In genomic region chr1:74392446-74392994, GRCm38 (mm10) we compare ENCODE assay signal across 8 mouse cellular contexts. TPM values are rescaled to one million over a fixed set of nuclear protein-coding genes. Genes with fewer than 3 reads are reported as not detected.
DNase-seq lines count a peak whose midpoint lies in the region; ATAC-seq and TF ChIP-seq lines count a peak whose summit lies in the region.

No protein-coding gene starts in this region.

- TF ChIP-seq CTCF in testis, adult 2 months (IDR thresholded peaks at IDR 0.05; ENCODE audit: control insufficient read depth, insufficient read depth, insufficient replicate concordance, low read depth, low read length): no peak

- H3K4me1 ChIP-seq in testis, adult 2 months (ENCODE audit: control insufficient read depth, insufficient read depth, low read length): peaks cover 29% of the 10 kb centered on the region
- H3K4me1 ChIP-seq in forebrain, embryonic 13.5 days: peaks cover 32% of the 10 kb centered on the region
- H3K4me1 ChIP-seq in kidney, embryonic 14.5 days (ENCODE audit: control insufficient read depth, insufficient read depth, low read length): peaks cover 27% of the 10 kb centered on the region

- H3K9me3 ChIP-seq in forebrain, embryonic 13.5 days (replicated peaks): no peaks in the 10 kb centered on the region
- H3K9me3 ChIP-seq in kidney, embryonic 14.5 days (ENCODE audit: control insufficient read depth, low read length): no peaks in the 10 kb centered on the region

- H3K4me3 ChIP-seq in testis, adult 2 months (ENCODE audit: control insufficient read depth, low read depth, low read length): peak overlapping the region; percentile 89
- H3K4me3 ChIP-seq in forebrain, embryonic 13.5 days: peak overlapping the region; percentile 96
- H3K4me3 ChIP-seq in kidney, embryonic 14.5 days (ENCODE audit: low read length): peak overlapping the region; percentile 94
- H3K4me3 ChIP-seq in macrophage (ENCODE audit: inconsistent target): peak overlapping the region; percentile 58

- no peaks in the 10 kb centered on the region for H3K36me3 ChIP-seq in testis, adult 2 months (ENCODE audit: control insufficient read depth, insufficient read depth, low read length)
- peaks cover 18% of the 10 kb centered on the region for H3K36me3 ChIP-seq in forebrain, embryonic 13.5 days (ENCODE audit: poor library complexity, severe bottlenecking)
- peaks cover 21% of the 10 kb centered on the region for H3K36me3 ChIP-seq in kidney, embryonic 14.5 days (ENCODE audit: control insufficient read depth, insufficient read depth, low read length)
- peaks cover 14% of the 10 kb centered on the region for H3K36me3 ChIP-seq in macrophage (ENCODE audit: inconsistent target)

- peak overlapping the region; percentile 50 for H3K27ac ChIP-seq in testis, adult 2 months (ENCODE audit: control insufficient read depth, insufficient read depth, low read depth, low read length)
- peak overlapping the region; percentile 85 for H3K27ac ChIP-seq in forebrain, embryonic 13.5 days
- peak overlapping the region; percentile 99 for H3K27ac ChIP-seq in kidney, embryonic 14.5 days (ENCODE audit: low read depth, low read length)
- H3K27ac ChIP-seq in macrophage: peak overlapping the region; percentile 81

- peaks cover 33% of the 10 kb centered on the region for H3K79me2 ChIP-seq in macrophage (ENCODE audit: inconsistent target)

- no peak for DNase-seq in testis, postnatal 14 days (ENCODE audit: low spot score)
- DNase-seq in layer of hippocampus, postnatal 14 days (ENCODE audit: low spot score in 2 of 2): no peak
- DNase-seq in thymus, postnatal 10 days (ENCODE audit: low spot score in 2 of 2): no peak

- ATAC-seq in forebrain, embryonic 13.5 days: peak; percentile 28
- ATAC-seq in kidney, embryonic 14.5 days (ENCODE audit: low FRiP score, low TSS enrichment): peak; percentile 21
- no peak for ATAC-seq in inflammation-experienced regulatory T-cells, adult 6 months

- 2% methylated on average over 16 of the region's 16 CpGs for WGBS in forebrain, embryonic 13.5 days
- 3% methylated on average over 16 of the region's 16 CpGs for WGBS in kidney, embryonic 14.5 days
- 3% methylated on average over 15 of the region's 16 CpGs for WGBS in macrophage (ENCODE audit: missing documents)

- no peak for TF ChIP-seq POLR2A in testis, adult 2 months (IDR thresholded peaks at IDR 0.05; ENCODE audit: control insufficient read depth, low read depth, low read length)

- H3K9ac ChIP-seq in forebrain, embryonic 13.5 days: peak overlapping the region; percentile 86
- H3K9ac ChIP-seq in kidney, embryonic 14.5 days (ENCODE audit: low read depth, low read length): peak overlapping the region; percentile 99

- peak overlapping the region; percentile 95 for H3K4me2 ChIP-seq in forebrain, embryonic 13.5 days
- peak overlapping the region; percentile 99 for H3K4me2 ChIP-seq in kidney, embryonic 14.5 days (replicated peaks; ENCODE audit: low read depth, low read length)

- no peaks in the 10 kb centered on the region for H3K27me3 ChIP-seq in testis, adult 2 months (ENCODE audit: control insufficient read depth, insufficient read depth, low read length)
- H3K27me3 ChIP-seq in forebrain, embryonic 13.5 days: peaks cover 15% of the 10 kb centered on the region; the same call in 1 of the 2 replicates
- no peaks in the 10 kb centered on the region for H3K27me3 ChIP-seq in kidney, embryonic 14.5 days (ENCODE audit: control insufficient read depth, insufficient read depth, low read length)

RNA-seq across cellular contexts. Expression of gene Ctdsp1, which starts 1.2 kb away (rescaled TPM):
- polyA plus RNA-seq in testis, adult 2 months (2012; rRNA removed): 12.1 and 13.6 TPM in 2 replicates
- polyA plus RNA-seq in forebrain, embryonic 13.5 days (2015; fragmentation: Nextera tagmentation; extraction: Ambion mirVana): 23.6 and 26.6 TPM in 2 replicates
- 66.7 and 86.0 TPM in 2 replicates for polyA plus RNA-seq in kidney, embryonic 14.5 days (2014; fragmentation: Nextera tagmentation; extraction: Ambion mirVana)
- 10 to 100 TPM; 19.5 to 66.8 (median 34.4) TPM for total RNA-seq in macrophage (2018; cell fraction: chromatin; rRNA removed)
- total RNA-seq in macrophage (2018; cell fraction: cytosol; rRNA removed): 100 to 1,000 TPM in 22 of 26 experiments, 10 to 100 TPM in 4; 88.3 to 172 (median 115) TPM
- total RNA-seq in macrophage (2018; cell fraction: nucleus; rRNA removed): 100 to 1,000 TPM in 1 of 26 experiments, 10 to 100 TPM in 25; 37.1 to 101 (median 59.1) TPM
- 82.2 to 152 TPM (median 116 TPM) in 3 replicates for polyA plus RNA-seq in macrophage (2018)
- 10 to 100 TPM; 23.8 to 28.2 TPM for total RNA-seq in layer of hippocampus, postnatal 14 days (2021)
- polyA plus RNA-seq in inflammation-experienced regulatory T-cells, adult 6 months (2017; shearing (Covaris generic)): 10 to 100 TPM; 28.8 to 39.0 (median 36.1) TPM

RNA-seq across cellular contexts. Expression of gene Vil1, which starts 16.7 kb away (rescaled TPM):
- polyA plus RNA-seq in testis, adult 2 months (2012; rRNA removed): 0.09 and 0.22 TPM in 2 replicates
- 0.18 and 0.28 TPM in 2 replicates for polyA plus RNA-seq in forebrain, embryonic 13.5 days (2015; fragmentation: Nextera tagmentation; extraction: Ambion mirVana)
- polyA plus RNA-seq in kidney, embryonic 14.5 days (2014; fragmentation: Nextera tagmentation; extraction: Ambion mirVana): 2.8 and 6.7 TPM in 2 replicates
- total RNA-seq in macrophage (2018; cell fraction: chromatin; rRNA removed): under 1 TPM in 9 of 26 experiments, not detected in 17; 0.18 to 0.94 (median 0.40) TPM
- under 1 TPM in 23 of 26 experiments, not detected in 3; 0.03 to 0.28 (median 0.11) TPM for total RNA-seq in macrophage (2018; cell fraction: cytosol; rRNA removed)
- under 1 TPM in 12 of 26 experiments, not detected in 14; 0.17 to 0.70 (median 0.32) TPM for total RNA-seq in macrophage (2018; cell fraction: nucleus; rRNA removed)
- polyA plus RNA-seq in macrophage (2018): 0.04 to 0.06 TPM in 2 of 3 replicates, not detected in the other
- total RNA-seq in layer of hippocampus, postnatal 14 days (2021): 1 to 10 TPM in 1 of 2 experiments, under 1 TPM in 1; 0.62 to 1.2 TPM
- under 1 TPM in 2 of 3 experiments, not detected in 1; 0.26 to 0.41 TPM for polyA plus RNA-seq in inflammation-experienced regulatory T-cells, adult 6 months (2017; shearing (Covaris generic))

RNA-seq across cellular contexts. Expression of gene Slc11a1, which starts 17.5 kb away (rescaled TPM):
- 3.0 and 3.1 TPM in 2 replicates for polyA plus RNA-seq in testis, adult 2 months (2012; rRNA removed)
- polyA plus RNA-seq in forebrain, embryonic 13.5 days (2015; fragmentation: Nextera tagmentation; extraction: Ambion mirVana): 1.1 and 1.9 TPM in 2 replicates
- 2.0 and 5.2 TPM in 2 replicates for polyA plus RNA-seq in kidney, embryonic 14.5 days (2014; fragmentation: Nextera tagmentation; extraction: Ambion mirVana)
- total RNA-seq in macrophage (2018; cell fraction: chromatin; rRNA removed): 100 to 1,000 TPM in 25 of 26 experiments, 10 to 100 TPM in 1; 65.4 to 694 (median 454) TPM
- total RNA-seq in macrophage (2018; cell fraction: cytosol; rRNA removed): 100 to 1,000 TPM; 292 to 674 (median 440) TPM
- total RNA-seq in macrophage (2018; cell fraction: nucleus; rRNA removed): 100 to 1,000 TPM; 115 to 958 (median 476) TPM
- polyA plus RNA-seq in macrophage (2018): 377 to 467 TPM (median 435 TPM) in 3 replicates
- 1 to 10 TPM; 1.6 to 5.3 TPM for total RNA-seq in layer of hippocampus, postnatal 14 days (2021)
- 1 to 10 TPM in 2 of 3 experiments, under 1 TPM in 1; 0.97 to 1.7 (median 1.3) TPM for polyA plus RNA-seq in inflammation-experienced regulatory T-cells, adult 6 months (2017; shearing (Covaris generic))

RNA-seq across cellular contexts. Expression of gene Catip, which starts 30.6 kb away (rescaled TPM):
- 22.0 and 25.9 TPM in 2 replicates for polyA plus RNA-seq in testis, adult 2 months (2012; rRNA removed)
- polyA plus RNA-seq in forebrain, embryonic 13.5 days (2015; fragmentation: Nextera tagmentation; extraction: Ambion mirVana): 0.45 and 0.79 TPM in 2 replicates
- 0.44 and 0.79 TPM in 2 replicates for polyA plus RNA-seq in kidney, embryonic 14.5 days (2014; fragmentation: Nextera tagmentation; extraction: Ambion mirVana)
- 1 to 10 TPM in 1 of 26 experiments, under 1 TPM in 6, not detected in 19; 0.31 to 1.3 (median 0.81) TPM for total RNA-seq in macrophage (2018; cell fraction: chromatin; rRNA removed)
- total RNA-seq in macrophage (2018; cell fraction: cytosol; rRNA removed): under 1 TPM; 0.03 to 0.68 (median 0.14) TPM
- total RNA-seq in macrophage (2018; cell fraction: nucleus; rRNA removed): 1 to 10 TPM in 6 of 26 experiments, under 1 TPM in 12, not detected in 8; 0.29 to 1.7 (median 0.84) TPM
- polyA plus RNA-seq in macrophage (2018): 0.19 to 0.80 TPM (median 0.30 TPM) in 3 replicates
- total RNA-seq in layer of hippocampus, postnatal 14 days (2021): 1 to 10 TPM; 1.1 to 1.8 TPM
- not detected for polyA plus RNA-seq in inflammation-experienced regulatory T-cells, adult 6 months (2017; shearing (Covaris generic))

Comparison
In these comparisons a context has a peak if more than half of its experiments do, and no peak if none do; other contexts are left out.
1. RNA of gene Slc11a1, which starts 17.5 kb away (polyA plus RNA-seq): 377 to 467 TPM in macrophage; 2.0 to 5.2 TPM in kidney, embryonic 14.5 days, 3.0 to 3.1 TPM in testis, adult 2 months, 0.97 to 1.7 TPM in inflammation-experienced regulatory T-cells, adult 6 months and 1.1 to 1.9 TPM in forebrain, embryonic 13.5 days; every median in the first group is over 10 times any median in the second.
2. Peak in every context shown above with its lines, with median percentiles within 50 percentile points of each other: H3K27ac ChIP-seq and H3K4me3 ChIP-seq.